Mouse (Mus musculus) lung, postnatal 0 days (tissue): Measurements from ENCODE around the gene Gm43517. TPM values are rescaled to one million over a fixed set of nuclear protein-coding genes. Genes with fewer than 3 reads are reported as not detected.

Source experiments
- ATAC-seq: fragments of 200-750 bp; cut with Nextera tagmentation; 2 replicates; pipeline ENCODE4 v1.8.0; 2017; ENCODE audit warnings: moderate library complexity
- DNase-seq: peaks from one replicate; pipeline ENCODE4 v3.0.0-alpha.2; 2016; ENCODE audit warnings: low spot score
- H3K27ac ChIP-seq: fragments of 300-500 bp; sonication (generic); 2 replicates; pipeline ENCODE4 v1.5.1; 2014; ENCODE audit warnings: antibody characterized with exemption, mild to moderate bottlenecking, low read length, mixed read lengths
- H3K27me3 ChIP-seq: fragments of 300-500 bp; sonication (generic); replicated peaks from 2 replicates; pipeline ENCODE4 v1.6.1; 2014; ENCODE audit warnings: low read length, mixed read lengths; ENCODE audit not compliant: insufficient read depth
- H3K36me3 ChIP-seq: fragments of 300-500 bp; sonication (generic); 2 replicates; pipeline ENCODE4 v1.6.1; 2014; ENCODE audit warnings: low read length, mixed read lengths; ENCODE audit not compliant: insufficient read depth
- H3K4me1 ChIP-seq: fragments of 300-500 bp; sonication (generic); 2 replicates; pipeline ENCODE4 v1.6.1; 2014; ENCODE audit warnings: antibody characterized with exemption, low read depth, low read length, mixed read lengths; ENCODE audit not compliant: insufficient read depth
- H3K4me2 ChIP-seq: fragments of 300-500 bp; sonication (generic); replicated peaks from 2 replicates; pipeline ENCODE4 v1.6.1; 2014; ENCODE audit warnings: low read depth, mild to moderate bottlenecking, low read length, moderate library complexity, mixed read lengths
- H3K4me3 ChIP-seq: fragments of 300-500 bp; sonication (generic); 2 replicates; pipeline ENCODE4 v1.5.1; 2014; ENCODE audit warnings: low read depth, low read length
- H3K9ac ChIP-seq: fragments of 300-500 bp; sonication (generic); replicated peaks from 2 replicates; pipeline ENCODE4 v1.6.1; 2014; ENCODE audit warnings: low read depth, mild to moderate bottlenecking
- H3K9me3 ChIP-seq: fragments of 300-500 bp; sonication (generic); 2 replicates; pipeline ENCODE4 v1.6.1; 2016; ENCODE audit warnings: low read length, mixed read lengths
- CTCF ChIP-seq: IDR thresholded peaks from 2 replicates; pipeline ENCODE4 v1.5.1; 2016; ENCODE audit warnings: antibody characterized with exemption, mild to moderate bottlenecking
- EP300 ChIP-seq: IDR thresholded peaks from 2 replicates; pipeline ENCODE4 v1.6.1; 2016; ENCODE audit warnings: antibody characterized with exemption, mild to moderate bottlenecking, control low read depth
- WGBS: fragments of 180-500 bp; shearing (Covaris S2); extraction: QIAGEN DNeasy Blood & Tissue Kit; methylation state at CpG from one replicate; pipeline ENCODE4 v1.1.7; 2014; 5-methylcytosine and 5-hydroxymethylcytosine counted together
- polyA plus RNA-seq: library from polyadenylated mRNA; unstranded; fragments of >200 nt; fragmentation: Nextera tagmentation; extraction: Ambion mirVana; gene quantifications from 2 replicates; pipeline ENCODE4 v1.2.1, GENCODE M21; 2015

Gm43517 gene
- polyA plus RNA-seq, 1 experiment from 2014 or later, result not detected

DNA sequence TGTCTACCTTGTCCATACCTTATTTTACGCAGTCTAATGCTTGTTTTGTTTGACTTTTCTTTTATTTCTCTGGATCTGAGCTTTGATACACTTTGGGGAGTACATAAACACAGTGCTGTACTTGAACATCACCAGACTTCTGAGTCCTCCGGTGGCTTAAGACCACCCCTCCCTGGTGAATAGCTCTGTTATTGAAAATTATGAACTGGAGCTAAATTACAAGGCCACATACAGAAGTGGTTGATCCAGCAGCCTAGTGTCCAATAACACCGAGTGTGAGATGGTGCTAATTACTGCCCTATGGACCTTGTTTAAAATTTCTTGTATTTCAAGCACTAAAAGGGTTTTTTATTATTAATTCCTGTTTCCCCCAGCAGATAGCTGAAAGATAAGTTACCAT lies 33.0 kb downstream of the Gm43517 start:
- no peaks in the 10 kb centered on the region for H3K4me1 ChIP-seq
- H3K27me3 ChIP-seq, result no peaks in the 10 kb centered on the region
- 57% methylated on average over 3 of the region's 3 CpGs for WGBS
- no peak overlapping the region for H3K27ac ChIP-seq
- no peak overlapping the region for H3K9ac ChIP-seq
- H3K9me3 ChIP-seq, result no peaks in the 10 kb centered on the region
- no peak for ATAC-seq
- no peaks in the 10 kb centered on the region for H3K36me3 ChIP-seq
- TF ChIP-seq CTCF (no peak), EP300 (no peak)
- no peak overlapping the region for H3K4me2 ChIP-seq
- no peak for DNase-seq
- H3K4me3 ChIP-seq, result no peak overlapping the region

Other genes with a start within 250 kb of the Gm43517 start
- not detected in 2 replicates for gene Foxg1, start 2.5 kb upstream of the Gm43517 start, polyA plus RNA-seq